15 mouse cellular contexts compared by ENCODE assay signal in the genomic region with DNA sequence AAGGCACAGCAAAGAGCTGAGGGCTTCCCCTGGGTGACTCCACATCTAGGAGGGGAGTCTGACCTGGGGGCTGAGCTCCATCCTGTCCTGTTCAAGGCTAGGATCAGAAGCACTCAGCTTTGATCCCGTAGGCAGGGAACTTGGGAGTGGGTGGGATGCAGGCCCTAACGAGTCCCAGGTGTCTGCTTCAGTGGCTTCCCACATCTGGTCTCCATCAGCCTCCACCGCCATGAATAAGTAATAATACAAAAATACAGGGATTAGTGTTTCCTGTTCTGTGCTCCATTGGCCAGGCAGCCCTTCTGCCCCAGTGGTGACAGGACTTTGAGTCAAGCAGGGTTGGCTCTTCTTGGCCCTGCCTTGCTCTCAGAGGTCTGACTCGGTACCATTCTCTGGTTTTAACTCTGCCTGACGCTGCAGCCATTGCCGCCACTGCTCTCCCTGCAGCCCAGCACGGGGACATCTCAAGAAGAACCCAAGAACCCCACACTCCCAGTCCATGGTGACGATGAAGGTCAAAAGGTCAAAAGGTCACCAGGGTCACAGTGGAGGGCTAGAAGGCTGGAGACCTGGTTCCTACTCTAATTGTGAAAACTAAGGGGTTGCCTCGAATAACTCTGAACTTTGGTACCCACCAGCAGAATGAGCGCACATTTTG. TPM values are rescaled to one million over a fixed set of nuclear protein-coding genes. Genes with fewer than 3 reads are reported as not detected.
DNase-seq lines count a peak whose midpoint lies in the region; ATAC-seq and TF ChIP-seq lines count a peak whose summit lies in the region.
"Had no signal": no experiment of that assay in that cellular context is flagged by ENCODE, and none has a peak within 500 bp of the region (broad histone marks: within the 10 kb centered on the region; RNA-seq: fewer than 3 reads in every experiment).

No protein-coding gene starts in this region.

- H3K36me3 ChIP-seq in hindbrain, embryonic 10.5 days, result no peaks in the 10 kb centered on the region
- H3K36me3 ChIP-seq in hindbrain, embryonic 14.5 days (replicated peaks; ENCODE audit: control insufficient read depth, insufficient read depth), result no peaks in the 10 kb centered on the region
- no peaks in the 10 kb centered on the region for H3K36me3 ChIP-seq in embryonic facial prominence, embryonic 11.5 days (replicated peaks; ENCODE audit: control insufficient read depth, insufficient read depth, low read depth, low read length)
- H3K36me3 ChIP-seq in limb, embryonic 14.5 days (ENCODE audit: control insufficient read depth, insufficient read depth, low read length), result no peaks in the 10 kb centered on the region

- 66% methylated on average over 10 of the region's 10 CpGs for WGBS in hindbrain, embryonic 10.5 days
- 69% methylated on average over 10 of the region's 10 CpGs for WGBS in hindbrain, embryonic 14.5 days
- 24% methylated on average over 10 of the region's 10 CpGs for WGBS in embryonic facial prominence, embryonic 11.5 days
- WGBS in limb, embryonic 14.5 days, result 18% methylated on average over 10 of the region's 10 CpGs

- no peak for ATAC-seq in hindbrain, embryonic 14.5 days (ENCODE audit: low FRiP score)
- ATAC-seq in embryonic facial prominence, embryonic 11.5 days (replicated peaks; ENCODE audit: insufficient number of reproducible peaks, low FRiP score, low TSS enrichment, low read depth), result peak; percentile 66
- ATAC-seq in limb, embryonic 14.5 days (ENCODE audit: low FRiP score, low read depth), result peak; percentile 72
- ATAC-seq: intestine, embryonic 16.5 days had no signal

- 0 out of 2 replicates have a peak overlapping the region, but pooled peaks have one; percentile 62 for H3K27ac ChIP-seq in hindbrain, embryonic 10.5 days
- H3K27ac ChIP-seq in hindbrain, embryonic 14.5 days, result no peak overlapping the region
- H3K27ac ChIP-seq in brown adipose tissue, adult 24 weeks (replicated peaks; ENCODE audit: low read depth, low read length), result 0 out of 2 replicates have a peak overlapping the region, but pooled peaks have one; percentile 5
- H3K27ac ChIP-seq in embryonic facial prominence, embryonic 11.5 days (replicated peaks; ENCODE audit: low read depth, low read length), result peak overlapping the region; percentile 66
- H3K27ac ChIP-seq in limb, embryonic 14.5 days (replicated peaks; ENCODE audit: low read depth, low read length), result peak overlapping the region; percentile 70
- H3K27ac ChIP-seq: liver, embryonic 14.5 days had no signal

- H3K9me3 ChIP-seq in hindbrain, embryonic 10.5 days, result no peaks in the 10 kb centered on the region
- no peaks in the 10 kb centered on the region for H3K9me3 ChIP-seq in hindbrain, embryonic 14.5 days (ENCODE audit: control insufficient read depth, low read length)
- no peaks in the 10 kb centered on the region for H3K9me3 ChIP-seq in embryonic facial prominence, embryonic 11.5 days (replicated peaks; ENCODE audit: control insufficient read depth, low read length)
- H3K9me3 ChIP-seq in limb, embryonic 14.5 days (ENCODE audit: control insufficient read depth, low read length), result no peaks in the 10 kb centered on the region

- H3K4me2 ChIP-seq in hindbrain, embryonic 14.5 days (replicated peaks), result no peak overlapping the region
- no peak overlapping the region for H3K4me2 ChIP-seq in embryonic facial prominence, embryonic 11.5 days (ENCODE audit: low read depth, low read length)
- peak overlapping the region; percentile 27; the same call in 1 of the 2 replicates for H3K4me2 ChIP-seq in limb, embryonic 14.5 days (replicated peaks; ENCODE audit: low read depth, low read length, severe bottlenecking)

- peak; percentile 56 for DNase-seq in hindbrain, embryonic 10.5 days (ENCODE audit: low spot score)
- no peak for DNase-seq in hindbrain, embryonic 14.5 days (ENCODE audit: low spot score)
- DNase-seq in embryonic facial prominence, embryonic 11.5 days (ENCODE audit: low spot score), result peak; percentile 93
- DNase-seq in limb, embryonic 14.5 days (ENCODE audit: low spot score), result peak; percentile 84
- no peak for DNase-seq in cerebellum, postnatal 14 days
- DNase-seq in spleen, adult 18-20 months, result no peak
- DNase-seq: cerebellum, postnatal 10 days; lung, postnatal 4 days; right cerebral cortex, postnatal 25 days; thymus, postnatal 25 days had no signal

- no peak overlapping the region for H3K4me3 ChIP-seq in hindbrain, embryonic 10.5 days
- no peak overlapping the region for H3K4me3 ChIP-seq in hindbrain, embryonic 14.5 days (replicated peaks; ENCODE audit: low read length)
- H3K4me3 ChIP-seq in brown adipose tissue, adult 24 weeks (ENCODE audit: insufficient read depth, low read depth, low read length), result no peak overlapping the region
- H3K4me3 ChIP-seq in embryonic facial prominence, embryonic 11.5 days (ENCODE audit: low read depth, low read length), result no peak overlapping the region
- H3K4me3 ChIP-seq in limb, embryonic 14.5 days (replicated peaks; ENCODE audit: low read length), result no peak overlapping the region

- no peak for TF ChIP-seq POLR2A in limb, embryonic 14.5 days (IDR thresholded peaks at IDR 0.05; ENCODE audit: borderline replicate concordance, extremely low read depth, insufficient read depth, insufficient read length)

- peaks cover 66% of the 10 kb centered on the region for H3K4me1 ChIP-seq in hindbrain, embryonic 10.5 days (replicated peaks)
- H3K4me1 ChIP-seq in hindbrain, embryonic 14.5 days (replicated peaks; ENCODE audit: control insufficient read depth, insufficient read depth, low read length), result peaks cover 34% of the 10 kb centered on the region
- peaks cover 53% of the 10 kb centered on the region for H3K4me1 ChIP-seq in brown adipose tissue, adult 24 weeks (ENCODE audit: control insufficient read depth, insufficient read depth, insufficient read length, low read length)
- H3K4me1 ChIP-seq in embryonic facial prominence, embryonic 11.5 days (ENCODE audit: control insufficient read depth, insufficient read depth, low read length), result peaks cover 14% of the 10 kb centered on the region
- peaks cover 52% of the 10 kb centered on the region for H3K4me1 ChIP-seq in limb, embryonic 14.5 days (ENCODE audit: control insufficient read depth, insufficient read depth, low read length)

- no peaks in the 10 kb centered on the region for H3K27me3 ChIP-seq in hindbrain, embryonic 10.5 days (ENCODE audit: insufficient read depth, poor library complexity, severe bottlenecking)
- H3K27me3 ChIP-seq in hindbrain, embryonic 14.5 days (ENCODE audit: control insufficient read depth, insufficient read depth, low read length), result no peaks in the 10 kb centered on the region
- H3K27me3 ChIP-seq in embryonic facial prominence, embryonic 11.5 days (ENCODE audit: control insufficient read depth, insufficient read depth, low read length), result no peaks in the 10 kb centered on the region
- no peaks in the 10 kb centered on the region for H3K27me3 ChIP-seq in limb, embryonic 14.5 days (ENCODE audit: control insufficient read depth, insufficient read depth, low read length)

- no peak overlapping the region for H3K9ac ChIP-seq in hindbrain, embryonic 14.5 days
- H3K9ac ChIP-seq in embryonic facial prominence, embryonic 11.5 days (replicated peaks; ENCODE audit: low read length), result no peak overlapping the region
- no peak overlapping the region for H3K9ac ChIP-seq in limb, embryonic 14.5 days (ENCODE audit: low read depth, low read length, severe bottlenecking)
- H3K9ac ChIP-seq: liver, embryonic 14.5 days had no signal

RNA-seq across cellular contexts. Expression of a gene that starts 35.7 kb away (rescaled TPM):
- not detected in 2 replicates for polyA plus RNA-seq in hindbrain, embryonic 10.5 days (2016; fragmentation: Nextera tagmentation; extraction: Ambion mirVana)
- not detected in 2 replicates for polyA plus RNA-seq in hindbrain, embryonic 14.5 days (2014; fragmentation: Nextera tagmentation; extraction: Ambion mirVana)
- polyA plus RNA-seq in brown adipose tissue, adult 24 weeks (2012; ENCODE audit: insufficient read depth, insufficient read length, missing spikeins), result not detected in 2 replicates
- not detected in 2 replicates for polyA plus RNA-seq in embryonic facial prominence, embryonic 11.5 days (2014; fragmentation: Nextera tagmentation; extraction: Ambion mirVana)
- 0.05 TPM in 1 of 2 replicates, not detected in the other for polyA plus RNA-seq in limb, embryonic 14.5 days (2012; rRNA removed)
- polyA plus RNA-seq in limb, embryonic 14.5 days (2014; fragmentation: Nextera tagmentation; extraction: Ambion mirVana), result not detected in 2 replicates
- polyA plus RNA-seq: heart, embryonic 14.5 days; intestine, embryonic 16.5 days; liver, embryonic 14.5 days; midbrain, postnatal 0 days had no signal

RNA-seq across cellular contexts. Expression of a gene that starts 40.6 kb away (rescaled TPM):
- polyA plus RNA-seq in hindbrain, embryonic 10.5 days (2016; fragmentation: Nextera tagmentation; extraction: Ambion mirVana), result 2.2 and 5.4 TPM in 2 replicates
- 22.4 and 27.7 TPM in 2 replicates for polyA plus RNA-seq in hindbrain, embryonic 14.5 days (2014; fragmentation: Nextera tagmentation; extraction: Ambion mirVana)
- 10.1 and 22.7 TPM in 2 replicates for polyA plus RNA-seq in brown adipose tissue, adult 24 weeks (2012; ENCODE audit: insufficient read depth, insufficient read length, missing spikeins)
- polyA plus RNA-seq in embryonic facial prominence, embryonic 11.5 days (2014; fragmentation: Nextera tagmentation; extraction: Ambion mirVana), result 1.9 and 2.1 TPM in 2 replicates
- polyA plus RNA-seq in limb, embryonic 14.5 days (2012; rRNA removed), result 6.1 and 7.2 TPM in 2 replicates
- 6.0 and 6.1 TPM in 2 replicates for polyA plus RNA-seq in limb, embryonic 14.5 days (2014; fragmentation: Nextera tagmentation; extraction: Ambion mirVana)

RNA-seq across cellular contexts. Expression of a gene that starts 46.8 kb away (rescaled TPM):
- polyA plus RNA-seq in hindbrain, embryonic 10.5 days (2016; fragmentation: Nextera tagmentation; extraction: Ambion mirVana), result 53.3 and 68.5 TPM in 2 replicates
- polyA plus RNA-seq in hindbrain, embryonic 14.5 days (2014; fragmentation: Nextera tagmentation; extraction: Ambion mirVana), result 118 and 130 TPM in 2 replicates
- 81.0 and 89.0 TPM in 2 replicates for polyA plus RNA-seq in brown adipose tissue, adult 24 weeks (2012; ENCODE audit: insufficient read depth, insufficient read length, missing spikeins)
- 38.1 and 43.6 TPM in 2 replicates for polyA plus RNA-seq in embryonic facial prominence, embryonic 11.5 days (2014; fragmentation: Nextera tagmentation; extraction: Ambion mirVana)
- polyA plus RNA-seq in limb, embryonic 14.5 days (2012; rRNA removed), result 96.8 and 129 TPM in 2 replicates
- polyA plus RNA-seq in limb, embryonic 14.5 days (2014; fragmentation: Nextera tagmentation; extraction: Ambion mirVana), result 70.2 and 70.5 TPM in 2 replicates

RNA-seq across cellular contexts. Expression of a gene that starts 47.0 kb away (rescaled TPM):
- 7.1 and 7.2 TPM in 2 replicates for polyA plus RNA-seq in hindbrain, embryonic 10.5 days (2016; fragmentation: Nextera tagmentation; extraction: Ambion mirVana)
- 5.8 and 6.0 TPM in 2 replicates for polyA plus RNA-seq in hindbrain, embryonic 14.5 days (2014; fragmentation: Nextera tagmentation; extraction: Ambion mirVana)
- 1.9 and 2.7 TPM in 2 replicates for polyA plus RNA-seq in brown adipose tissue, adult 24 weeks (2012; ENCODE audit: insufficient read depth, insufficient read length, missing spikeins)
- polyA plus RNA-seq in embryonic facial prominence, embryonic 11.5 days (2014; fragmentation: Nextera tagmentation; extraction: Ambion mirVana), result 4.3 and 6.6 TPM in 2 replicates
- 14.7 and 17.1 TPM in 2 replicates for polyA plus RNA-seq in limb, embryonic 14.5 days (2012; rRNA removed)
- polyA plus RNA-seq in limb, embryonic 14.5 days (2014; fragmentation: Nextera tagmentation; extraction: Ambion mirVana), result 12.0 and 12.7 TPM in 2 replicates

Comparison
In these comparisons a context has a peak if more than half of its experiments do, and no peak if none do; other contexts are left out.
1. DNase-seq: peak in hindbrain, embryonic 10.5 days (single experiment), embryonic facial prominence, embryonic 11.5 days (single experiment) and limb, embryonic 14.5 days (single experiment); none in hindbrain, embryonic 14.5 days (single experiment), cerebellum, postnatal 14 days (0 of 2) and spleen, adult 18-20 months (0 of 2).